Mouse (Mus musculus): Measurements from ENCODE around the gene Rnf2. TPM values are rescaled to one million over a fixed set of nuclear protein-coding genes. Genes with fewer than 3 reads are reported as not detected.

The Rnf2 gene
- total and polyA plus RNA-seq, 3 experiments, result 53.4 to 134 (median 53.7) TPM

DNA sequence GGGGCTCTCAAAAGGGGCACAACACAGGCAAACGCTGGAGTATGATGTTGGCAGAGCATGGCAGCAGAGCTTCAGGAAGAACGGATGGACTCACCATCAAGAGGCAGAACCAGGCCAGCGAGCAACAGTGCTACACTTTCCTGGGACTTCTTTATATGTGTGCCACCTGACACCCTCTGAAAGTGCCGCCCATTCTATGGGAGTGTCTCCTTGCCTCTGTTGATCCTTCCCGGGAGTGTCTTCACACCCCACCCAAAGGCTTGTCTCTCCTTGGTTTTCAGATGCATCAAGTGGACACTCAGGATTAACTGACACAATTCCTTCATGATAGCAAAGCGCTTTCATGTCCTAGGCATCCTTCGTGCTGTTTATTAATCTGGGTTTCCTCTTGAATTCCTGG, 44.8 kb upstream of the Rnf2 start:
- in situ Hi-C loops (cut with MboI; ENCODE audit: low pct_ligation_motif_present, low pct_unique_long_range_greater_than_20kb, low sequenced_read_pairs), result no loop called here

DNA sequence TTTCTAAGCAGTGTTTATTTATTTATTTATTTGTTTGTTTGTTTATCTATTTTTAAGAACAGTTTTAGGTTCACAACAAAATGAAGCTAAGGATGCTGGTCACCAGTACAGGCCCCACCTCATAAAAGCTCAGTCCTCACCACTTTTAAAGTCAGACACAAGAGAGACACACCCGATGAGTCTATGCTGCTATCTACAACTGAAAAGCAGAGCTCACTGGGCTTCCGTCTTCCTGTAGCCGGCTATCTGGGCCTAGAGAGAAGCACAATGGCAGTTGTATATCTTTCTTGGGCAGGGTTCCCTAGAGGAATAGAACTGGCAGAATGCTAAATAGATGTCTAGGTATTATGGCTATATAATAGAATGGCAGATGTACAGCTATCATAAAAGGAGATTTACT, 43.8 kb upstream of the Rnf2 start:
- H3K9me3 ChIP-seq (replicated peaks; ENCODE audit: low read length), result no peaks in the 10 kb centered on the region
- H3K4me3 ChIP-seq (replicated peaks in 1 of 3; ENCODE audit: low read depth in 2 of 3, low read length in 2 of 3, poor library complexity in 1 of 3), result no peak overlapping the region
- no peaks in the 10 kb centered on the region for H3K36me3 ChIP-seq (replicated peaks in 1 of 2; ENCODE audit: control insufficient read depth in 1 of 2, insufficient read depth in 1 of 2, low read length in 1 of 2)
- no peak for DNase-seq (ENCODE audit: extremely low read depth)
- no peak overlapping the region for H3K4me2 ChIP-seq (ENCODE audit: insufficient read depth, low read depth, poor library complexity, severe bottlenecking)
- in situ Hi-C loops (cut with MboI; ENCODE audit: low pct_ligation_motif_present, low pct_unique_long_range_greater_than_20kb, low sequenced_read_pairs), result no loop called here
- H3K4me1 ChIP-seq (ENCODE audit: control insufficient read depth in 1 of 2, insufficient read depth in 2 of 2), result no peaks in the 10 kb centered on the region
- no peak for TF ChIP-seq ZKSCAN1 (IDR thresholded peaks at IDR 0.05; ENCODE audit: borderline replicate concordance, low read depth, low read length)
- TF ChIP-seq BHLHE40 (IDR thresholded peaks at IDR 0.05; ENCODE audit: low read depth, low read length), result no peak
- no peaks in the 10 kb centered on the region for H3K79me2 ChIP-seq (replicated peaks; ENCODE audit: control insufficient read depth, extremely low read depth, insufficient read depth, poor library complexity, severe bottlenecking)
- no peaks in the 10 kb centered on the region for H3K27me3 ChIP-seq (replicated peaks)
- dilution Hi-C loops (cut with MboI; ENCODE audit: extremely low pct_ligation_motif_present, extremely low pct_unique_long_range_greater_than_20kb, low sequenced_read_pairs), result no loop called here
- H3K9ac ChIP-seq (ENCODE audit: insufficient read depth, low read depth), result no peak overlapping the region
- H3K27ac ChIP-seq (ENCODE audit: insufficient read depth, low read depth), result no peak overlapping the region

More for the DNA sequence above, 44.8 kb upstream of the Rnf2 start:
- TF ChIP-seq MYC (IDR thresholded peaks at IDR 0.05; ENCODE audit: low read depth, low read length), result no peak
- H3K4me1 ChIP-seq (ENCODE audit: control insufficient read depth in 1 of 2, insufficient read depth in 2 of 2), result no peaks in the 10 kb centered on the region
- no peaks in the 10 kb centered on the region for H3K9me3 ChIP-seq (replicated peaks; ENCODE audit: low read length)
- dilution Hi-C loops (cut with MboI; ENCODE audit: extremely low pct_ligation_motif_present, extremely low pct_unique_long_range_greater_than_20kb, low sequenced_read_pairs), result no loop called here
- H3K27ac ChIP-seq (ENCODE audit: insufficient read depth, low read depth), result no peak overlapping the region
- no peaks in the 10 kb centered on the region for H3K27me3 ChIP-seq (replicated peaks)
- no peak overlapping the region for H3K4me3 ChIP-seq (replicated peaks in 1 of 3; ENCODE audit: low read depth in 2 of 3, low read length in 2 of 3, poor library complexity in 1 of 3)
- H3K4me2 ChIP-seq (ENCODE audit: insufficient read depth, low read depth, poor library complexity, severe bottlenecking), result no peak overlapping the region
- no peak for DNase-seq (ENCODE audit: extremely low read depth)
- no peak overlapping the region for H3K9ac ChIP-seq (ENCODE audit: insufficient read depth, low read depth)
- no peaks in the 10 kb centered on the region for H3K79me2 ChIP-seq (replicated peaks; ENCODE audit: control insufficient read depth, extremely low read depth, insufficient read depth, poor library complexity, severe bottlenecking)
- H3K36me3 ChIP-seq (replicated peaks in 1 of 2; ENCODE audit: control insufficient read depth in 1 of 2, insufficient read depth in 1 of 2, low read length in 1 of 2), result no peaks in the 10 kb centered on the region

DNA sequence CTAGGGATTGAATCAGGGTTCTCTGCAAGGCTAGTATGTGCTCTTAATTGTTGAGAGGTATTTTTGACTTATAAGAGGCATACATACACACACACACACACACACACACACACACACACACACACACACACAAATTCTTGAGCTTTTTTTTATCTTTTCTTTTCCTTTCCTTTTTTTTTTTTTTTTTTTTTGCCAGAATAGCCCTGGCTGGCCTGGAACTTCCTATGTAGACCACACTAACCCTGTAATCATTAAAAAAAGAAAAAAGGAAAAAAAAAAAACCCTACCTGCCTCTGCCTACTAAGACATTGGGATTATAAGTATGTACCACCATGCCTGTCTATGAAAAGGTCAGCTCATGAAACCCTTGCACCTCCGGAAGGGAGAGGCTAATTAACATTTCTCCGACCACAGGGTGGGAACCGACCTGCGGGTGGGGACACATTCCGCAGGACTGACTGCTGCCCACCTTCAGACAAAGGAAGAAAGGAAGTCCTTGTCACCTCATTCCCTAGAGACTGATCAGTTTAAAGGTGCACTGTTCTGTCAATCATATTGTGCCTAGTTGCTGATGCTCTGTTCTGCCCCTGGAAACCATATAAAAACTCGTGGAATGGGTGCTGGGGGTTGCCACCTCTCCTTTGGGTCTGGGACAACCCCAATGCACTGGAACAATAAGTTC, 43.2 kb upstream of the Rnf2 start:
- TF ChIP-seq MAZ (IDR thresholded peaks at IDR 0.05; ENCODE audit: low read depth, low read length), result no peak
- no peak for TF ChIP-seq IRF4 (IDR thresholded peaks at IDR 0.05; ENCODE audit: low read depth, low read length)
- TF ChIP-seq NRF1 (IDR thresholded peaks at IDR 0.05; ENCODE audit: low read depth, low read length), result no peak
- no peak for TF ChIP-seq MYC (IDR thresholded peaks at IDR 0.05; ENCODE audit: low read depth, low read length)
- TF ChIP-seq USF2 (conservative IDR thresholded peaks at IDR 0.05; ENCODE audit: low read depth, low read length), result no peak
- no peak for TF ChIP-seq CHD2 (IDR thresholded peaks at IDR 0.05; ENCODE audit: low read length)
- no peak for TF ChIP-seq ZNF384 (IDR thresholded peaks at IDR 0.05; ENCODE audit: low read depth, low read length)
- no peak for TF ChIP-seq PAX5 (IDR thresholded peaks at IDR 0.05; ENCODE audit: low read length)
- no peak for TF ChIP-seq BHLHE40 (IDR thresholded peaks at IDR 0.05; ENCODE audit: low read depth, low read length)
- H3K4me3 ChIP-seq (replicated peaks in 1 of 3; ENCODE audit: low read depth in 2 of 3, low read length in 2 of 3, poor library complexity in 1 of 3), result no peak overlapping the region
- DNase-seq (ENCODE audit: extremely low read depth), result no peak

More for the DNA sequence above, 43.2 kb upstream of the Rnf2 start:
- Histone ChIP-seq H3K9ac (ENCODE audit: insufficient read depth, low read depth) (no peak overlapping the region), H3K27ac (ENCODE audit: insufficient read depth, low read depth) (no peak overlapping the region), H3K4me1 (ENCODE audit: control insufficient read depth in 1 of 2, insufficient read depth in 2 of 2) (no peaks in the 10 kb centered on the region), H3K36me3 (replicated peaks in 1 of 2; ENCODE audit: control insufficient read depth in 1 of 2, insufficient read depth in 1 of 2, low read length in 1 of 2) (no peaks in the 10 kb centered on the region), H3K27me3 (replicated peaks) (no peaks in the 10 kb centered on the region), H3K4me2 (ENCODE audit: insufficient read depth, low read depth, poor library complexity, severe bottlenecking) (no peak overlapping the region), H3K9me3 (replicated peaks; ENCODE audit: low read length) (no peaks in the 10 kb centered on the region), H3K79me2 (replicated peaks; ENCODE audit: control insufficient read depth, extremely low read depth, insufficient read depth, poor library complexity, severe bottlenecking) (no peaks in the 10 kb centered on the region)
- in situ Hi-C loops (cut with MboI; ENCODE audit: low pct_ligation_motif_present, low pct_unique_long_range_greater_than_20kb, low sequenced_read_pairs) (no loop called here), dilution Hi-C loops (cut with MboI; ENCODE audit: extremely low pct_ligation_motif_present, extremely low pct_unique_long_range_greater_than_20kb, low sequenced_read_pairs) (no loop called here)

All from CH12.LX (cell line).